Mouse (Mus musculus) central nervous system, embryonic 11.5 days (tissue): Measurements from ENCODE around the gene Zfp781. TPM values are rescaled to one million over a fixed set of nuclear protein-coding genes. Genes with fewer than 3 reads are reported as not detected.

Experiments
- polyA plus RNA-seq: library from polyadenylated mRNA; depleted of rRNA; stranded (reverse); fragments of >200 nt; gene quantifications from 2 replicates; pipeline ENCODE4 v1.2.3, GENCODE M21; 2012; rRNA removed

The Zfp781 gene
- polyA plus RNA-seq, result 1.4 and 3.8 TPM in 2 replicates

GRCm38 (mm10) chr10:81929842-81930743 lies at the start of gene Zfp781:
TSS of gene Zfp781 (minus strand) at chr10:81930480.

GRCm38 (mm10) chr10:81863409-81864407 lies 66.6 kb downstream of the Zfp781 start, which contains the start of gene Gm32687:
TSS of gene Gm32687 (plus strand) at chr10:81863934.

Other genes starting within 250 kb of the Zfp781 start
- 4.5 and 10.8 TPM in 2 replicates for gene Zfp433, start 225.7 kb downstream of the Zfp781 start, polyA plus RNA-seq
- 11.0 and 12.9 TPM in 2 replicates for gene Gm3055, start 159.3 kb downstream of the Zfp781 start, polyA plus RNA-seq
- gene Gm4767, start 118.3 kb downstream of the Zfp781 start, polyA plus RNA-seq, result 0.79 and 1.5 TPM in 2 replicates
- gene Gm32687, start 66.5 kb downstream of the Zfp781 start, polyA plus RNA-seq, result 4.6 and 8.8 TPM in 2 replicates
- gene Zfp873, start 117.6 kb upstream of the Zfp781 start, polyA plus RNA-seq, result 8.5 and 12.7 TPM in 2 replicates
- gene BC024063, start 152.9 kb upstream of the Zfp781 start, polyA plus RNA-seq, result 1.8 and 4.2 TPM in 2 replicates
- gene AU041133, start 197.5 kb upstream of the Zfp781 start, polyA plus RNA-seq, result 1.5 and 2.8 TPM in 2 replicates